Mouse (Mus musculus) heart, embryonic 14.5 days (tissue): ENCODE data around the gene Suclg2. TPM values are rescaled to one million over a fixed set of nuclear protein-coding genes. Genes with fewer than 3 reads are reported as not detected.

Experiments
- ATAC-seq: fragments of 200-750 bp; cut with Nextera tagmentation; 2 replicates; pipeline ENCODE4 v1.8.0; 2017; ENCODE audit warnings: low read depth, moderate TSS enrichment; ENCODE audit not compliant: insufficient number of reproducible peaks, insufficient read depth, low FRiP score
- H3K27ac ChIP-seq, 2 experiments: fragments of 200-500 bp in 1 of 2; fragments of 300-500 bp in 1 of 2; sonication (generic) in 1 of 2; replicated peaks in 1 of 2; 2 replicates each; pipeline ENCODE4 v1.5.1; 2012 to 2014; ENCODE audit warnings: low read depth in 2 of 2, low read length in 2 of 2, control low read depth in 1 of 2, mild to moderate bottlenecking in 1 of 2, mixed read lengths in 1 of 2; ENCODE audit not compliant: control insufficient read depth in 1 of 2, insufficient read depth in 1 of 2
- H3K27me3 ChIP-seq: fragments of 300-500 bp; sonication (generic); 2 replicates; pipeline ENCODE4 v1.6.1; 2014; ENCODE audit warnings: mild to moderate bottlenecking, low read length, control low read depth; ENCODE audit not compliant: control insufficient read depth, insufficient read depth
- H3K36me3 ChIP-seq: fragments of 300-500 bp; sonication (generic); 2 replicates; pipeline ENCODE4 v1.6.1; 2014; ENCODE audit warnings: mild to moderate bottlenecking, control low read depth, low read length, mixed read lengths; ENCODE audit not compliant: control insufficient read depth, insufficient read depth
- H3K4me1 ChIP-seq, 2 experiments: fragments of 200-500 bp in 1 of 2; fragments of 300-500 bp in 1 of 2; sonication (generic) in 1 of 2; 2 replicates each; pipeline ENCODE4 v1.6.1; 2012 to 2014; ENCODE audit warnings: low read length in 2 of 2, control low read depth in 1 of 2, mixed read lengths in 1 of 2; ENCODE audit not compliant: control insufficient read depth in 2 of 2, insufficient read depth in 2 of 2
- H3K4me2 ChIP-seq: fragments of 300-500 bp; sonication (generic); 2 replicates; pipeline ENCODE4 v1.6.1; 2014; ENCODE audit warnings: mild to moderate bottlenecking, low read length
- H3K4me3 ChIP-seq, 2 experiments: fragments of 200-500 bp in 1 of 2; fragments of 300-500 bp in 1 of 2; sonication (generic) in 1 of 2; 2 replicates each; pipeline ENCODE4 v1.5.1; 2012 to 2014; ENCODE audit warnings: low read length in 2 of 2, mild to moderate bottlenecking in 2 of 2, control low read depth in 1 of 2, low read depth in 1 of 2, moderate library complexity in 1 of 2; ENCODE audit not compliant: control insufficient read depth in 1 of 2, insufficient read depth in 1 of 2
- H3K9ac ChIP-seq: fragments of 300-500 bp; sonication (generic); 2 replicates; pipeline ENCODE4 v1.6.1; 2014; ENCODE audit warnings: mild to moderate bottlenecking, low read length
- H3K9me3 ChIP-seq: fragments of 300-500 bp; sonication (generic); 2 replicates; pipeline ENCODE4 v1.6.1; 2016; ENCODE audit warnings: low read length, control low read depth; ENCODE audit not compliant: control insufficient read depth
- WGBS: fragments of 180-500 bp; shearing (Covaris S2); extraction: QIAGEN DNeasy Blood & Tissue Kit; methylation state at CpG from one replicate; pipeline ENCODE4 v1.1.7; 2014; 5-methylcytosine and 5-hydroxymethylcytosine counted together
- polyA plus RNA-seq: library from polyadenylated mRNA; unstranded; fragments of >200 nt; fragmentation: Nextera tagmentation; extraction: Ambion mirVana; gene quantifications from 2 replicates; pipeline ENCODE4 v1.2.1, GENCODE M21; 2014

Gene Suclg2
- polyA plus RNA-seq, 1 experiment from 2014 or later = 112 TPM

- Histone ChIP-seq H3K27ac (no peak overlapping the region), H3K4me1 (no peaks in the 10 kb centered on the region), H3K9ac (no peak overlapping the region), H3K36me3 (no peaks in the 10 kb centered on the region), H3K4me3 (no peak overlapping the region), H3K27me3 (no peaks in the 10 kb centered on the region), H3K4me2 (no peak overlapping the region), H3K9me3 (no peaks in the 10 kb centered on the region)
- 90% methylated on average over 6 of the region's 6 CpGs for WGBS
- ATAC-seq = no peak
Observed at GRCm38 (mm10) chr6:95485791-95486190, 232.8 kb downstream of the Suclg2 start.

GRCm38 (mm10) chr6:95484183-95484818 is 234.3 kb downstream of the Suclg2 start:
- Histone ChIP-seq H3K9me3 (0 out of 2 replicates have a peak, but pooled peaks cover 3% of the 10 kb centered on the region), H3K27me3 (no peaks in the 10 kb centered on the region), H3K4me2 (no peak overlapping the region), H3K4me3 (no peak overlapping the region), H3K4me1 (no peaks in the 10 kb centered on the region), H3K27ac (no peak overlapping the region), H3K36me3 (no peaks in the 10 kb centered on the region), H3K9ac (no peak overlapping the region)
- no peak for ATAC-seq
- 61% methylated on average over 7 of the region's 7 CpGs for WGBS

- WGBS = 94% methylated on average over 4 of the region's 4 CpGs
- H3K4me3 ChIP-seq = no peak overlapping the region
- H3K9me3 ChIP-seq = 0 out of 2 replicates have a peak, but pooled peaks cover 3% of the 10 kb centered on the region
- no peaks in the 10 kb centered on the region for H3K4me1 ChIP-seq
- no peak overlapping the region for H3K9ac ChIP-seq
- no peaks in the 10 kb centered on the region for H3K36me3 ChIP-seq
- no peak overlapping the region for H3K4me2 ChIP-seq
- no peak for ATAC-seq
- H3K27me3 ChIP-seq = no peaks in the 10 kb centered on the region
- H3K27ac ChIP-seq = no peak overlapping the region
Observed at GRCm38 (mm10) chr6:95483686-95484085, 234.9 kb downstream of the Suclg2 start.

GRCm38 (mm10) chr6:95483127-95483526 is 235.5 kb downstream of the Suclg2 start:
- H3K4me2 ChIP-seq = no peak overlapping the region
- no peaks in the 10 kb centered on the region for H3K27me3 ChIP-seq
- H3K9me3 ChIP-seq = 0 out of 2 replicates have a peak, but pooled peaks cover 3% of the 10 kb centered on the region
- H3K9ac ChIP-seq = no peak overlapping the region
- WGBS = 74% methylated on average over 6 of the region's 6 CpGs
- H3K27ac ChIP-seq = no peak overlapping the region
- no peak overlapping the region for H3K4me3 ChIP-seq
- H3K4me1 ChIP-seq = no peaks in the 10 kb centered on the region
- H3K36me3 ChIP-seq = no peaks in the 10 kb centered on the region
- ATAC-seq = no peak

- ATAC-seq = no peak
- no peaks in the 10 kb centered on the region for H3K27me3 ChIP-seq
- no peak overlapping the region for H3K4me2 ChIP-seq
- H3K9ac ChIP-seq = no peak overlapping the region
- 0 out of 2 replicates have a peak, but pooled peaks cover 3% of the 10 kb centered on the region for H3K9me3 ChIP-seq
- no peaks in the 10 kb centered on the region for H3K36me3 ChIP-seq
- H3K27ac ChIP-seq = no peak overlapping the region
- no peaks in the 10 kb centered on the region for H3K4me1 ChIP-seq
- WGBS = 96% methylated on average over 6 of the region's 6 CpGs
- no peak overlapping the region for H3K4me3 ChIP-seq
Observed at GRCm38 (mm10) chr6:95479801-95480200, 238.8 kb downstream of the Suclg2 start.

DNA sequence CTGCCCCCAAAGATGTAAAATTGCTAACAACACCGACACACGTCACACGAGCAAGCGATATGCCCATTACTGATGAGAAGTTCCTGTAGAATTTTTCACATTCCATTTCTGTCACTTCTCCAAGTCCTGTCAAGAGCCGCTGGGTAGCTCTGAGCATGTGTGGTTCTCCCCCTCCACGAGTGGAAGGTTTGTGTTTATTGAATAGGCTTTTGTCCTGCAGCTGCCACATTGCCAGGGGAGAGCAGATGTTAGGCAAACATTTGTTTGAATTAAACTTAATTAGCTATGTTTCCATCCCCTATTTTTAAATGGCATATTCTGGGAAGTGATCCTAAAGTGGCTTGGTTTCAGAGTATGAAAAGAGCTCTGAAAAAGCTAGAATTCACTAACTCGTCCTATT is 249.1 kb downstream of the Suclg2 start:
- peaks cover 5% of the 10 kb centered on the region; the same call in 1 of the 2 replicates for H3K36me3 ChIP-seq
- no peak for ATAC-seq
- H3K9ac ChIP-seq = no peak overlapping the region
- no peaks in the 10 kb centered on the region for H3K4me1 ChIP-seq
- no peak overlapping the region for H3K27ac ChIP-seq
- no peak overlapping the region for H3K4me2 ChIP-seq
- H3K4me3 ChIP-seq = no peak overlapping the region
- no peaks in the 10 kb centered on the region for H3K9me3 ChIP-seq
- WGBS = 43% methylated on average over 7 of the region's 7 CpGs
- no peaks in the 10 kb centered on the region for H3K27me3 ChIP-seq

- ATAC-seq = no peak
- 80% methylated on average over 4 of the region's 4 CpGs for WGBS
- Histone ChIP-seq H3K4me1 (no peaks in the 10 kb centered on the region), H3K27me3 (no peaks in the 10 kb centered on the region), H3K9ac (no peak overlapping the region), H3K4me2 (no peak overlapping the region), H3K9me3 (no peaks in the 10 kb centered on the region), H3K36me3 (no peaks in the 10 kb centered on the region), H3K4me3 (no peak overlapping the region), H3K27ac (no peak overlapping the region)
Observed at GRCm38 (mm10) chr6:95465322-95465721, 253.3 kb downstream of the Suclg2 start.

- Histone ChIP-seq H3K4me2 (no peak overlapping the region), H3K9me3 (no peaks in the 10 kb centered on the region), H3K27ac (no peak overlapping the region), H3K4me3 (no peak overlapping the region), H3K9ac (no peak overlapping the region), H3K4me1 (no peaks in the 10 kb centered on the region), H3K36me3 (no peaks in the 10 kb centered on the region), H3K27me3 (no peaks in the 10 kb centered on the region)
- no peak for ATAC-seq
- 70% methylated on average over 3 of the region's 3 CpGs for WGBS
Observed at GRCm38 (mm10) chr6:95459372-95459771, 259.2 kb downstream of the Suclg2 start.
